Mouse (Mus musculus) E14TG2a.4 (cell line): ENCODE measurements around the gene Tfip11.
A peak's percentile ranks its signal among the peaks of the same experiment; 100 is the strongest.
"Not testable (repeated sequence)": the region's sequence is repeated elsewhere in the genome, so short reads cannot be mapped to it uniquely, and the experiment has no call there.

Experiments
- H3K27me3 ChIP-seq: 2 replicates; pipeline ENCODE4 v1.6.1; 2014; ENCODE audit warnings: low read length, control low read depth; ENCODE audit not compliant: insufficient read depth
- H3K36me3 ChIP-seq: 2 replicates; pipeline ENCODE4 v1.6.1; 2014; ENCODE audit warnings: low read length, control low read depth; ENCODE audit not compliant: insufficient read depth
- H3K4me1 ChIP-seq: replicated peaks from 2 replicates; pipeline ENCODE4 v1.6.1; 2014; ENCODE audit warnings: low read depth, low read length, control low read depth
- H3K4me3 ChIP-seq: replicated peaks from 2 replicates; pipeline ENCODE4 v1.5.1; 2014; ENCODE audit warnings: mild to moderate bottlenecking, low read length
- H3K9me3 ChIP-seq: 2 replicates; pipeline ENCODE4 v1.6.1; 2014; ENCODE audit warnings: low read length, control low read depth
- CTCF ChIP-seq: conservative IDR thresholded peaks from 2 replicates; pipeline ENCODE4 v1.5.1; 2014; ENCODE audit warnings: low read length
- NANOG ChIP-seq: IDR thresholded peaks from 2 replicates; pipeline ENCODE4 v1.6.1; 2014; ENCODE audit warnings: borderline replicate concordance, low read length, mixed read lengths
- POU5F1 ChIP-seq: IDR thresholded peaks from 2 replicates; pipeline ENCODE4 v1.6.1; 2014; ENCODE audit warnings: low read length, borderline replicate concordance

Tfip11 gene

GRCm38 (mm10) chr5:112300721-112301308, 25.3 kb upstream of the Tfip11 start:
- TF ChIP-seq CTCF (no peak), POU5F1 (no peak), NANOG (no peak)
- Histone ChIP-seq H3K4me1 (peaks cover 90% of the 10 kb centered on the region), H3K27me3 (no peaks in the 10 kb centered on the region), H3K4me3 (no peak overlapping the region), H3K9me3 (no peaks in the 10 kb centered on the region), H3K36me3 (peaks cover 43% of the 10 kb centered on the region)

- Histone ChIP-seq H3K4me1 (peaks cover 91% of the 10 kb centered on the region), H3K27me3 (no peaks in the 10 kb centered on the region), H3K9me3 (no peaks in the 10 kb centered on the region), H3K4me3 (no peak overlapping the region), H3K36me3 (peaks cover 50% of the 10 kb centered on the region)
- TF ChIP-seq POU5F1 (no peak), CTCF (no peak), NANOG (no peak)
These were observed 24.5 kb upstream of the Tfip11 start for GRCm38 (mm10) chr5:112301694-112302093.

- no peaks in the 10 kb centered on the region for H3K27me3 ChIP-seq
- H3K9me3 ChIP-seq: no peaks in the 10 kb centered on the region
- peaks cover 46% of the 10 kb centered on the region for H3K36me3 ChIP-seq
- TF ChIP-seq CTCF: no peak
- TF ChIP-seq NANOG: no peak
- no peak for TF ChIP-seq POU5F1
- peaks cover 91% of the 10 kb centered on the region for H3K4me1 ChIP-seq
- no peak overlapping the region for H3K4me3 ChIP-seq
These were observed 23.8 kb upstream of the Tfip11 start for GRCm38 (mm10) chr5:112302310-112302709.

- Histone ChIP-seq H3K9me3 (no peaks in the 10 kb centered on the region), H3K27me3 (no peaks in the 10 kb centered on the region), H3K36me3 (peaks cover 70% of the 10 kb centered on the region), H3K4me1 (peaks cover 75% of the 10 kb centered on the region), H3K4me3 (no peak overlapping the region)
- TF ChIP-seq CTCF (no peak), POU5F1 (no peak), NANOG (no peak)
These were observed 20.3 kb upstream of the Tfip11 start for GRCm38 (mm10) chr5:112305842-112306241.

- H3K4me3 ChIP-seq: no peak overlapping the region
- H3K9me3 ChIP-seq: no peaks in the 10 kb centered on the region
- TF ChIP-seq POU5F1 (no peak), CTCF (no peak), NANOG (no peak)
- H3K36me3 ChIP-seq: peaks cover 77% of the 10 kb centered on the region
- peaks cover 36% of the 10 kb centered on the region for H3K4me1 ChIP-seq
- H3K27me3 ChIP-seq: no peaks in the 10 kb centered on the region
These were observed 12.8 kb upstream of the Tfip11 start for GRCm38 (mm10) chr5:112313222-112313885.

- no peak for TF ChIP-seq CTCF
- no peak for TF ChIP-seq POU5F1
- TF ChIP-seq NANOG: no peak
- no peaks in the 10 kb centered on the region for H3K9me3 ChIP-seq
- H3K36me3 ChIP-seq: peaks cover 46% of the 10 kb centered on the region
- no peak overlapping the region for H3K4me3 ChIP-seq
- H3K27me3 ChIP-seq: no peaks in the 10 kb centered on the region
- H3K4me1 ChIP-seq: peaks cover 48% of the 10 kb centered on the region
These were observed 9.7 kb upstream of the Tfip11 start for GRCm38 (mm10) chr5:112316468-112316867.

GRCm38 (mm10) chr5:112317328-112317727, 8.8 kb upstream of the Tfip11 start:
- Histone ChIP-seq H3K9me3 (no peaks in the 10 kb centered on the region), H3K4me3 (no peak overlapping the region), H3K27me3 (no peaks in the 10 kb centered on the region), H3K36me3 (peaks cover 39% of the 10 kb centered on the region), H3K4me1 (peaks cover 44% of the 10 kb centered on the region)
- TF ChIP-seq NANOG: no peak
- TF ChIP-seq CTCF: no peak
- TF ChIP-seq POU5F1: no peak

GRCm38 (mm10) chr5:112319343-112319742, 6.8 kb upstream of the Tfip11 start:
- Histone ChIP-seq H3K4me1 (peaks cover 30% of the 10 kb centered on the region), H3K36me3 (peaks cover 19% of the 10 kb centered on the region)

GRCm38 (mm10) chr5:112320379-112320778, 5.8 kb upstream of the Tfip11 start:
- H3K4me3 ChIP-seq: no peak overlapping the region
- H3K27me3 ChIP-seq: no peaks in the 10 kb centered on the region
- peaks cover 34% of the 10 kb centered on the region for H3K4me1 ChIP-seq
- TF ChIP-seq CTCF (no peak), NANOG (no peak), POU5F1 (no peak)
- no peaks in the 10 kb centered on the region for H3K9me3 ChIP-seq
- peaks cover 10% of the 10 kb centered on the region for H3K36me3 ChIP-seq

More at GRCm38 (mm10) chr5:112319343-112319742, 6.8 kb upstream of the Tfip11 start:
- not testable (repeated sequence) for H3K27me3 ChIP-seq, H3K9me3 ChIP-seq
- H3K4me3 ChIP-seq: 0 out of 2 replicates have a peak overlapping the region, but pooled peaks have one; percentile 1
